Mouse (Mus musculus) kidney, postnatal 0 days (tissue): ENCODE results near the gene Slc25a12. TPM values are rescaled to one million over a fixed set of nuclear protein-coding genes. Genes with fewer than 3 reads are reported as not detected.

Experiments
- ATAC-seq: fragments of 200-750 bp; cut with Nextera tagmentation; replicated peaks from 2 replicates; pipeline ENCODE4 v1.8.0; 2017; ENCODE audit warnings: low read depth, moderate number of reproducible peaks, moderate TSS enrichment, moderate library complexity; ENCODE audit not compliant: low FRiP score
- DNase-seq: peaks from one replicate; pipeline ENCODE4 v3.0.0-alpha.2; 2016; ENCODE audit warnings: low spot score
- H3K27ac ChIP-seq: fragments of 300-500 bp; sonication (generic); 2 replicates; pipeline ENCODE4 v1.5.1; 2014; ENCODE audit warnings: mild to moderate bottlenecking
- H3K27me3 ChIP-seq: fragments of 300-500 bp; sonication (generic); 2 replicates; pipeline ENCODE4 v1.6.1; 2014; ENCODE audit warnings: low read length, mixed read lengths; ENCODE audit not compliant: insufficient read depth
- H3K36me3 ChIP-seq: fragments of 300-500 bp; sonication (generic); 2 replicates; pipeline ENCODE4 v1.6.1; 2014; ENCODE audit warnings: low read length, mixed read lengths; ENCODE audit not compliant: insufficient read depth
- H3K4me1 ChIP-seq: fragments of 300-500 bp; sonication (generic); replicated peaks from 2 replicates; pipeline ENCODE4 v1.6.1; 2014; ENCODE audit warnings: antibody characterized with exemption, low read length, mixed read lengths; ENCODE audit not compliant: insufficient read depth
- H3K4me2 ChIP-seq: fragments of 300-500 bp; sonication (generic); 2 replicates; pipeline ENCODE4 v1.6.1; 2014; ENCODE audit warnings: mild to moderate bottlenecking, low read length, moderate library complexity, mixed read lengths
- H3K4me3 ChIP-seq: fragments of 300-500 bp; sonication (generic); replicated peaks from 2 replicates; pipeline ENCODE4 v1.5.1; 2014; ENCODE audit warnings: low read depth, low read length
- H3K9ac ChIP-seq: fragments of 300-500 bp; sonication (generic); 2 replicates; pipeline ENCODE4 v1.6.1; 2014; ENCODE audit warnings: low read depth, low read length
- H3K9me3 ChIP-seq: fragments of 300-500 bp; sonication (generic); replicated peaks from 2 replicates; pipeline ENCODE4 v1.6.1; 2016; ENCODE audit warnings: low read length, inconsistent platforms, mixed read lengths
- CTCF ChIP-seq: IDR thresholded peaks from 2 replicates; pipeline ENCODE4 v1.5.1; 2016; ENCODE audit warnings: antibody characterized with exemption, low read depth, mild to moderate bottlenecking, moderate library complexity
- WGBS: fragments of 180-500 bp; shearing (Covaris S2); extraction: QIAGEN DNeasy Blood & Tissue Kit; methylation state at CpG from one replicate; pipeline ENCODE4 v1.1.7; 2014; 5-methylcytosine and 5-hydroxymethylcytosine counted together
- polyA plus RNA-seq: library from polyadenylated mRNA; unstranded; fragments of >200 nt; fragmentation: Nextera tagmentation; extraction: Ambion mirVana; gene quantifications from 2 replicates; pipeline ENCODE4 v1.2.1, GENCODE M21; 2015

Slc25a12 gene
- polyA plus RNA-seq, 1 experiment from 2014 or later = 51.4 TPM

DNA sequence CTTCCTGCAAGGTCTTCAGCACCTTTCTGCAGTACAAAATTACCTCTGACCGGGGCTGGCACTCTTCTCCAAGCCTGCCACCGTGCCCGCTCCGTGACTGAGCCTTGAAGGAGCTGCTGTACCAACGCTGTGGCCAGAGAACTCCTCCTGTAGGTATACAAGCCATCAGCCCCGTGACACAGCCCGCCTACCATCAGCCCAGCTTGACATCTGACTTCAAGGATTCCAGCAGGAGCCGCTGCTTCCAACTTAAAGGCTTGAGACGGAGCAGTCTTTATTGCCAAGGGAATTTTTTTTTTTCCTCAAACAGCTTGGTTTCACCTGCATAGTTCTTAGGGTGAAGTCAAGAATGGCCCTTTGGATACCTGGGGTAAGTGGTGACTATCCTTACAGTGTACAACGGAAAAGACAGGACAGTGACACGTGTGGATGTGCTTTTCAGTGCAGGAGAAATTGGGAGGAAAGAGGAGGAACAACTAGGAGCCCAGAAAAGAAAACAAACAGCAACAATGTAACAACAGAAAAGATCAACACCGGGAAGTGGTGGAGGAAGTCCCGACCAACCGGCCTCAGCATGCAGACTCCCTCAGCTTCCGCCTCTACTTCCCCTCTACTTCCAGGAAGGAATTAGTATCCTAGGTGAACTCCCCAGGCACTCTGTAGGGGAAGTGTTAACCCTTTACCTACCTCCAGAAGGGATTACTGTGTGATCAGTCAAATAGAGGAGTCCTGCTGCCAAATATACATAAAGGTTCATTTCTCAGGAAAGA lies 39.0 kb downstream of the Slc25a12 start:
- WGBS = 55% methylated on average over 15 of the region's 15 CpGs
- no peak for ATAC-seq

DNA sequence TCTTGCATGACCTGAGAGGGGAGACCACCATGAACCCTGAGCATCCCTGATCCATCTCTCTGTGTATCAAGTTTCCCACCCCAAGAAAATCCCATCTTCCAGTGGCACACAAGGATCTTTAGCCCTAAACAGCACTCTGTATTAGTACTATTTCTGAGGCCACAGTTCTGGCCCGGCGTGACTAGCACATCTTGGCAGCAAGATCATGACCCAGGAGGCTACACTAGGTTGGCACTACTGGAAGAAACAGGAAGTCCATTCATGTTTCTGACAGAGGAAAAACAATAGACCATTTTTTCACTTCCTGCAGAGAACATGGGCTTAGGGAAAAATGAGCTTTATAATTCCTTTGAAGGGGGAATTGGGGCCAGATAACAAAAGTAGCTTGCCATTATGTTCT lies 39.8 kb downstream of the Slc25a12 start:
- H3K4me2 ChIP-seq = no peak overlapping the region
- H3K4me3 ChIP-seq = no peak overlapping the region
- no peak overlapping the region for H3K9ac ChIP-seq
- H3K36me3 ChIP-seq = 0 out of 2 replicates have a peak, but pooled peaks cover 4% of the 10 kb centered on the region
- no peaks in the 10 kb centered on the region for H3K4me1 ChIP-seq
- H3K27me3 ChIP-seq = no peaks in the 10 kb centered on the region
- no peaks in the 10 kb centered on the region for H3K9me3 ChIP-seq
- no peak for ATAC-seq
- no peak for TF ChIP-seq CTCF
- WGBS = 65% methylated on average over 2 of the region's 2 CpGs
- H3K27ac ChIP-seq = no peak overlapping the region
- no peak for DNase-seq

More for the DNA sequence above, 39.0 kb downstream of the Slc25a12 start:
- H3K27me3 ChIP-seq = no peaks in the 10 kb centered on the region
- DNase-seq = no peak
- no peak for TF ChIP-seq CTCF
- H3K36me3 ChIP-seq = 0 out of 2 replicates have a peak, but pooled peaks cover 3% of the 10 kb centered on the region
- H3K9me3 ChIP-seq = no peaks in the 10 kb centered on the region
- no peak overlapping the region for H3K27ac ChIP-seq
- no peak overlapping the region for H3K9ac ChIP-seq
- H3K4me2 ChIP-seq = no peak overlapping the region
- no peak overlapping the region for H3K4me3 ChIP-seq
- H3K4me1 ChIP-seq = no peaks in the 10 kb centered on the region

GRCm38 (mm10) chr2:71326766-71327464 lies 40.6 kb downstream of the Slc25a12 start:
- Histone ChIP-seq H3K27me3 (no peaks in the 10 kb centered on the region), H3K4me1 (no peaks in the 10 kb centered on the region), H3K4me3 (no peak overlapping the region), H3K27ac (no peak overlapping the region), H3K36me3 (0 out of 2 replicates have a peak, but pooled peaks cover 10% of the 10 kb centered on the region), H3K9ac (no peak overlapping the region), H3K4me2 (no peak overlapping the region), H3K9me3 (no peaks in the 10 kb centered on the region)
- ATAC-seq (no peak), DNase-seq (no peak)
- no peak for TF ChIP-seq CTCF
- 65% methylated on average over 11 of the region's 11 CpGs for WGBS

- DNase-seq (no peak), ATAC-seq (no peak)
- H3K4me1 ChIP-seq = no peaks in the 10 kb centered on the region
- H3K9me3 ChIP-seq = no peaks in the 10 kb centered on the region
- H3K4me3 ChIP-seq = no peak overlapping the region
- 91% methylated on average over 7 of the region's 7 CpGs for WGBS
- TF ChIP-seq CTCF = no peak
- no peak overlapping the region for H3K4me2 ChIP-seq
- no peak overlapping the region for H3K27ac ChIP-seq
- no peaks in the 10 kb centered on the region for H3K27me3 ChIP-seq
- H3K9ac ChIP-seq = no peak overlapping the region
- 0 out of 2 replicates have a peak, but pooled peaks cover 15% of the 10 kb centered on the region for H3K36me3 ChIP-seq
Measured at GRCm38 (mm10) chr2:71323886-71324285, 43.7 kb downstream of the Slc25a12 start.

DNA sequence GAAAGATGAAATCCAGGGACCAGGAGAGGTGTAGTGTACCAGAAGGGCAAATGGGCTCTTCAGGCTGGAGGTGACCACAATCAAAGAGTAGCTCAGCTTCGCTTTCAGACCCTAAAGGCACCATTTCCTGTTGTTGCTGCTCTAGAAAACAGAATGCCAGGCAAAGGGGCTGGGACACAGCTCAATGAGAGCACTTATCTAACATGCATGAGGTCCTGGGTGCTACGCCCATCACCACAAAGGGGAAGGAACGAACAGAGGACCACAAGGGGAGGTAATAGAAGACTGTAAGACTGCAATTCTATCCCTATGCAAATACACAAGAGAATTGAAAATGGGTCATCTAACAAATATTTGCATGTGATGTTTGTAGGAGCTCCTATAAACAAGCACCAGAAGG lies 46.1 kb downstream of the Slc25a12 start:
- H3K36me3 ChIP-seq = 0 out of 2 replicates have a peak, but pooled peaks cover 15% of the 10 kb centered on the region
- no peaks in the 10 kb centered on the region for H3K4me1 ChIP-seq
- H3K4me2 ChIP-seq = no peak overlapping the region
- no peak overlapping the region for H3K27ac ChIP-seq
- no peak overlapping the region for H3K9ac ChIP-seq
- H3K4me3 ChIP-seq = no peak overlapping the region
- DNase-seq = no peak
- 84% methylated on average over 3 of the region's 3 CpGs for WGBS
- H3K9me3 ChIP-seq = no peaks in the 10 kb centered on the region
- no peak for ATAC-seq
- no peak for TF ChIP-seq CTCF
- H3K27me3 ChIP-seq = no peaks in the 10 kb centered on the region

DNA sequence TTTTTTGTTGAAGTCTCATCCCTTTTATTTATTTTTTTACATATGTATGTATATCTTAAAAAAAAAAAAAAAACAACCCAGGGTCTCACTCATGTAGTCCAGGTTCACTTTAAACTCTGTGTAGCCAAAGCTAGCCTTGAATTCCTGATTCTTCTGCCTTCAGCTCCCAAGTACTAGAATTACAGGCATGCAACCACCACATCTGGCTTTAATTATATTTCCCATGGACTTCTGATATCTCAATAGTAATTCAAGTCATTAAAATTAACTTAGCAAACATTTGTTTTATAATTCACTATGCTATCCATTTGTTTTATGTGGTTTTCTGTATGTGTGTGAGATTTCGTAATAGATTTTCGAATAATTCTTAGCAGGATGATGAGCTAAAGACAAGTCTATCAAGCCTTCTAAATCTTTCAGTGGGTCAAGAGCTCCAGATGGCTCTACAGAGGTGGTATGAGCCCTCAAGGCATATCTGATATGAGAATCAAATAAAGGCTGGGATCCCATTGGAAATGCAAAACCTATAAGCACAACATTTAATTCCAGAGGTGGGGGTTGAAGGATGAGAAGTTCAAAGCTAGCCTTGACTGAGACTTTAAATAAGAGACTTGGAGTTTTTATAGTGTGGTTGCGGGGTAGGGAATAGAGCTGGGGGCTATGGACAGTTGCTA lies 51.3 kb downstream of the Slc25a12 start:
- no peaks in the 10 kb centered on the region for H3K27me3 ChIP-seq
- no peak overlapping the region for H3K27ac ChIP-seq
- no peak overlapping the region for H3K4me3 ChIP-seq
- H3K36me3 ChIP-seq = 0 out of 2 replicates have a peak, but pooled peaks cover 8% of the 10 kb centered on the region
- DNase-seq = peak; percentile 23
- TF ChIP-seq CTCF = no peak
- no peak overlapping the region for H3K4me2 ChIP-seq
- H3K9me3 ChIP-seq = no peaks in the 10 kb centered on the region
- 0 out of 2 replicates have a peak, but pooled peaks cover 5% of the 10 kb centered on the region for H3K4me1 ChIP-seq
- no peak for ATAC-seq
- no peak overlapping the region for H3K9ac ChIP-seq
- 89% methylated on average over 3 of the region's 3 CpGs for WGBS
